Mouse (Mus musculus) forebrain, postnatal 0 days (tissue): ENCODE results near the gene Pelo. TPM values are rescaled to one million over a fixed set of nuclear protein-coding genes. Genes with fewer than 3 reads are reported as not detected.

Source experiments
- ATAC-seq: fragments of 200-750 bp; cut with Nextera tagmentation; 2 replicates; pipeline ENCODE4 v1.8.0; 2017; ENCODE audit warnings: mild to moderate bottlenecking, moderate library complexity
- DNase-seq: peaks from one replicate; pipeline ENCODE4 v3.0.0-alpha.2; 2015
- H3K27ac ChIP-seq: fragments of 300-500 bp; sonication (generic); 2 replicates; pipeline ENCODE4 v1.5.1; 2014; ENCODE audit warnings: low read depth, mild to moderate bottlenecking, antibody characterized with exemption, low read length, moderate library complexity, mixed read lengths
- H3K27me3 ChIP-seq: fragments of 300-500 bp; sonication (generic); 2 replicates; pipeline ENCODE4 v1.6.1; 2014; ENCODE audit warnings: mild to moderate bottlenecking, low read length, mixed read lengths; ENCODE audit not compliant: insufficient read depth
- H3K36me3 ChIP-seq: fragments of 300-500 bp; sonication (generic); 2 replicates; pipeline ENCODE4 v1.6.1; 2014; ENCODE audit warnings: mild to moderate bottlenecking, moderate library complexity; ENCODE audit not compliant: insufficient read depth
- H3K4me1 ChIP-seq: fragments of 300-500 bp; sonication (generic); 2 replicates; pipeline ENCODE4 v1.6.1; 2014; ENCODE audit warnings: antibody characterized with exemption; ENCODE audit not compliant: insufficient read depth
- H3K4me2 ChIP-seq: fragments of 300-500 bp; sonication (generic); 2 replicates; pipeline ENCODE4 v1.6.1; 2014; ENCODE audit warnings: low read depth, mild to moderate bottlenecking, moderate library complexity
- H3K4me3 ChIP-seq: fragments of 300-500 bp; sonication (generic); 2 replicates; pipeline ENCODE4 v1.5.1; 2014; ENCODE audit warnings: low read depth, low read length, mixed read lengths
- H3K9ac ChIP-seq: fragments of 300-500 bp; sonication (generic); 2 replicates; pipeline ENCODE4 v1.6.1; 2014; ENCODE audit warnings: mild to moderate bottlenecking
- H3K9me3 ChIP-seq: fragments of 300-500 bp; sonication (generic); 2 replicates; pipeline ENCODE4 v1.6.1; 2016; ENCODE audit warnings: low read length
- CTCF ChIP-seq: sonication (generic); IDR thresholded peaks from 2 replicates; pipeline ENCODE4 v1.5.1; 2016; ENCODE audit warnings: antibody characterized with exemption, control low read depth, low read depth
- WGBS: fragments of 180-500 bp; shearing (Covaris S2); extraction: QIAGEN DNeasy Blood & Tissue Kit; methylation state at CpG from one replicate; pipeline ENCODE4 v1.1.7; 2014; 5-methylcytosine and 5-hydroxymethylcytosine counted together
- polyA plus RNA-seq: library from polyadenylated mRNA; unstranded; fragments of >200 nt; fragmentation: Nextera tagmentation; extraction: Ambion mirVana; gene quantifications from 2 replicates; pipeline ENCODE4 v1.2.1, GENCODE M21; 2015
- total RNA-seq: library from RNA; depleted of rRNA; stranded (reverse); fragments of >200 nt; gene quantifications from 2 replicates; pipeline ENCODE4 v1.2.3, GENCODE M21; 2014

Gene Pelo
- total and polyA plus RNA-seq, 2 experiments from 2014 or later = 6.2 to 10.1 TPM

GRCm38 (mm10) chr13:115089020-115089394 is 979 bp downstream of the Pelo start:
- peak overlapping the region; percentile 66 for H3K4me3 ChIP-seq
- no peaks in the 10 kb centered on the region for H3K9me3 ChIP-seq
- WGBS = 70% methylated on average over 11 of the region's 11 CpGs
- TF ChIP-seq CTCF = no peak
- ATAC-seq (no peak), DNase-seq (no peak)
- H3K27ac ChIP-seq = no peak overlapping the region
- H3K27me3 ChIP-seq = no peaks in the 10 kb centered on the region
- no peaks in the 10 kb centered on the region for H3K36me3 ChIP-seq
- H3K4me2 ChIP-seq = peak overlapping the region; percentile 96
- H3K9ac ChIP-seq = no peak overlapping the region
- H3K4me1 ChIP-seq = peaks cover 4% of the 10 kb centered on the region; the same call in 1 of the 2 replicates

GRCm38 (mm10) chr13:115085974-115086373 is 4.0 kb downstream of the Pelo start:
- no peak overlapping the region for H3K9ac ChIP-seq
- H3K27me3 ChIP-seq = no peaks in the 10 kb centered on the region
- H3K4me1 ChIP-seq = peaks cover 4% of the 10 kb centered on the region; the same call in 1 of the 2 replicates
- no peak overlapping the region for H3K27ac ChIP-seq
- H3K9me3 ChIP-seq = no peaks in the 10 kb centered on the region
- ATAC-seq = no peak
- no peak for DNase-seq
- no peak for TF ChIP-seq CTCF
- H3K36me3 ChIP-seq = no peaks in the 10 kb centered on the region
- no peak overlapping the region for H3K4me2 ChIP-seq
- H3K4me3 ChIP-seq = no peak overlapping the region
- 95% methylated on average over 6 of the region's 6 CpGs for WGBS

GRCm38 (mm10) chr13:115082339-115082738 is 7.6 kb downstream of the Pelo start:
- Histone ChIP-seq H3K9ac (no peak overlapping the region), H3K27ac (no peak overlapping the region), H3K36me3 (no peaks in the 10 kb centered on the region), H3K4me1 (no peaks in the 10 kb centered on the region), H3K27me3 (no peaks in the 10 kb centered on the region), H3K9me3 (no peaks in the 10 kb centered on the region), H3K4me3 (no peak overlapping the region), H3K4me2 (no peak overlapping the region)
- no peak for DNase-seq
- 95% methylated on average over 7 of the region's 7 CpGs for WGBS
- ATAC-seq = no peak
- no peak for TF ChIP-seq CTCF

- TF ChIP-seq CTCF = no peak
- no peak overlapping the region for H3K4me3 ChIP-seq
- no peak for ATAC-seq
- H3K9ac ChIP-seq = no peak overlapping the region
- no peak overlapping the region for H3K4me2 ChIP-seq
- no peaks in the 10 kb centered on the region for H3K9me3 ChIP-seq
- H3K27me3 ChIP-seq = no peaks in the 10 kb centered on the region
- no peak overlapping the region for H3K27ac ChIP-seq
- H3K4me1 ChIP-seq = no peaks in the 10 kb centered on the region
- no peak for DNase-seq
- 91% methylated on average over 3 of the region's 3 CpGs for WGBS
- H3K36me3 ChIP-seq = no peaks in the 10 kb centered on the region
These were observed 9.9 kb downstream of the Pelo start for GRCm38 (mm10) chr13:115079996-115080585.

GRCm38 (mm10) chr13:115078997-115079685 is 10.8 kb downstream of the Pelo start:
- no peak for ATAC-seq
- no peak overlapping the region for H3K4me3 ChIP-seq
- 85% methylated on average over 6 of the region's 6 CpGs for WGBS

GRCm38 (mm10) chr13:115077346-115078134 is 12.4 kb downstream of the Pelo start:
- TF ChIP-seq CTCF = no peak

More at GRCm38 (mm10) chr13:115078997-115079685, 10.8 kb downstream of the Pelo start:
- no peaks in the 10 kb centered on the region for H3K4me1 ChIP-seq
- no peaks in the 10 kb centered on the region for H3K27me3 ChIP-seq
- H3K36me3 ChIP-seq = no peaks in the 10 kb centered on the region
- no peaks in the 10 kb centered on the region for H3K9me3 ChIP-seq
- no peak overlapping the region for H3K27ac ChIP-seq
- no peak overlapping the region for H3K9ac ChIP-seq
- H3K4me2 ChIP-seq = no peak overlapping the region
- DNase-seq = no peak
- no peak for TF ChIP-seq CTCF

GRCm38 (mm10) chr13:115072386-115072785 is 17.6 kb downstream of the Pelo start:
- no peak overlapping the region for H3K27ac ChIP-seq
- no peaks in the 10 kb centered on the region for H3K36me3 ChIP-seq
- H3K4me3 ChIP-seq = no peak overlapping the region
- 88% methylated on average over 6 of the region's 6 CpGs for WGBS
- no peak overlapping the region for H3K9ac ChIP-seq
- H3K4me2 ChIP-seq = no peak overlapping the region
- TF ChIP-seq CTCF = no peak
- no peak for ATAC-seq
- DNase-seq = no peak
- H3K4me1 ChIP-seq = no peaks in the 10 kb centered on the region
- H3K9me3 ChIP-seq = no peaks in the 10 kb centered on the region
- H3K27me3 ChIP-seq = no peaks in the 10 kb centered on the region

More at GRCm38 (mm10) chr13:115077346-115078134, 12.4 kb downstream of the Pelo start:
- Histone ChIP-seq H3K4me3 (no peak overlapping the region), H3K9me3 (no peaks in the 10 kb centered on the region), H3K27me3 (no peaks in the 10 kb centered on the region), H3K27ac (no peak overlapping the region), H3K9ac (no peak overlapping the region), H3K4me1 (no peaks in the 10 kb centered on the region), H3K4me2 (no peak overlapping the region), H3K36me3 (no peaks in the 10 kb centered on the region)
- no peak for ATAC-seq
- WGBS = 90% methylated on average over 9 of the region's 9 CpGs
- DNase-seq = no peak
